Mouse (Mus musculus) stomach, embryonic 16.5 days (tissue): Measurements from ENCODE around the gene Actc1. TPM values are rescaled to one million over a fixed set of nuclear protein-coding genes. Genes with fewer than 3 reads are reported as not detected.

Source experiments
- ATAC-seq: fragments of 200-750 bp; cut with Nextera tagmentation; 2 replicates; pipeline ENCODE4 v1.8.0; 2017; ENCODE audit warnings: moderate number of reproducible peaks, moderate TSS enrichment; ENCODE audit not compliant: insufficient read depth, low FRiP score
- H3K27ac ChIP-seq: fragments of 300-500 bp; sonication (generic); 2 replicates; pipeline ENCODE4 v1.5.1; 2014; ENCODE audit warnings: low read length
- H3K27me3 ChIP-seq: fragments of 300-500 bp; sonication (generic); 2 replicates; pipeline ENCODE4 v1.6.1; 2014; ENCODE audit warnings: low read length, control low read depth, mixed read lengths; ENCODE audit not compliant: control insufficient read depth, insufficient read depth
- H3K36me3 ChIP-seq: fragments of 300-500 bp; sonication (generic); 2 replicates; pipeline ENCODE4 v1.6.1; 2014; ENCODE audit warnings: low read length; ENCODE audit not compliant: control insufficient read depth, insufficient read depth
- H3K4me1 ChIP-seq: fragments of 300-500 bp; sonication (generic); 2 replicates; pipeline ENCODE4 v1.6.1; 2014; ENCODE audit warnings: low read length, control low read depth, mixed read lengths; ENCODE audit not compliant: control insufficient read depth, insufficient read depth
- H3K4me2 ChIP-seq: fragments of 300-500 bp; sonication (generic); 2 replicates; pipeline ENCODE4 v1.6.1; 2014; ENCODE audit warnings: low read depth, low read length, mixed read lengths
- H3K4me3 ChIP-seq: fragments of 300-500 bp; sonication (generic); replicated peaks from 2 replicates; pipeline ENCODE4 v1.5.1; 2014; ENCODE audit warnings: mild to moderate bottlenecking, low read length
- H3K9ac ChIP-seq: fragments of 300-500 bp; sonication (generic); 2 replicates; pipeline ENCODE4 v1.6.1; 2014; ENCODE audit warnings: low read length
- H3K9me3 ChIP-seq: fragments of 300-500 bp; sonication (generic); replicated peaks from 2 replicates; pipeline ENCODE4 v1.6.1; 2016; ENCODE audit warnings: low read length, control low read depth; ENCODE audit not compliant: control insufficient read depth
- whole genome bisulfite sequencing: fragments of 180-500 bp; shearing (Covaris S2); extraction: QIAGEN DNeasy Blood & Tissue Kit; methylation state at CpG from one replicate; pipeline ENCODE4 v1.1.7; 2014; 5-methylcytosine and 5-hydroxymethylcytosine counted together
- polyA plus RNA-seq: library from polyadenylated mRNA; unstranded; fragments of >200 nt; fragmentation: Nextera tagmentation; extraction: Ambion mirVana; gene quantifications from 2 replicates; pipeline ENCODE4 v1.2.1, GENCODE M21; 2015

The Actc1 gene
- polyA plus RNA-seq, 1 experiment from 2014 or later: 489 TPM

GRCm38 (mm10) chr2:114032259-114032658 is 21.1 kb downstream of the Actc1 start:
- Histone ChIP-seq H3K4me3 (no peak overlapping the region), H3K27me3 (no peaks in the 10 kb centered on the region), H3K4me1 (no peaks in the 10 kb centered on the region), H3K9ac (no peak overlapping the region), H3K36me3 (no peaks in the 10 kb centered on the region), H3K27ac (no peak overlapping the region), H3K4me2 (no peak overlapping the region), H3K9me3 (no peaks in the 10 kb centered on the region)
- WGBS: 29% methylated on average over 2 of the region's 2 CpGs
- ATAC-seq: no peak

GRCm38 (mm10) chr2:114023383-114023782 is 30.0 kb downstream of the Actc1 start:
- no peak overlapping the region for H3K4me3 ChIP-seq
- 87% methylated on average over 6 of the region's 6 CpGs for WGBS
- H3K4me2 ChIP-seq: no peak overlapping the region
- no peaks in the 10 kb centered on the region for H3K36me3 ChIP-seq
- H3K27me3 ChIP-seq: no peaks in the 10 kb centered on the region
- H3K9ac ChIP-seq: no peak overlapping the region
- H3K27ac ChIP-seq: no peak overlapping the region
- H3K9me3 ChIP-seq: no peaks in the 10 kb centered on the region
- no peaks in the 10 kb centered on the region for H3K4me1 ChIP-seq
- ATAC-seq: no peak

GRCm38 (mm10) chr2:114020210-114020563 is 33.2 kb downstream of the Actc1 start:
- H3K36me3 ChIP-seq: no peaks in the 10 kb centered on the region
- no peaks in the 10 kb centered on the region for H3K4me1 ChIP-seq
- no peak overlapping the region for H3K4me2 ChIP-seq
- H3K9me3 ChIP-seq: no peaks in the 10 kb centered on the region
- no peak overlapping the region for H3K4me3 ChIP-seq
- H3K9ac ChIP-seq: no peak overlapping the region
- H3K27ac ChIP-seq: no peak overlapping the region
- H3K27me3 ChIP-seq: peaks cover under 1% of the 10 kb centered on the region
- ATAC-seq: no peak

GRCm38 (mm10) chr2:114019474-114020209 is 33.7 kb downstream of the Actc1 start:
- 80% methylated on average over 11 of the region's 11 CpGs for WGBS
- no peaks in the 10 kb centered on the region for H3K9me3 ChIP-seq
- no peak for ATAC-seq

GRCm38 (mm10) chr2:114018136-114018535 is 35.2 kb downstream of the Actc1 start:
- peaks cover 5% of the 10 kb centered on the region; the same call in 1 of the 2 replicates for H3K4me1 ChIP-seq
- H3K27ac ChIP-seq: no peak overlapping the region
- H3K4me2 ChIP-seq: no peak overlapping the region
- no peaks in the 10 kb centered on the region for H3K36me3 ChIP-seq
- H3K4me3 ChIP-seq: no peak overlapping the region
- 30% methylated on average over 10 of the region's 10 CpGs for WGBS
- no peak for ATAC-seq
- H3K27me3 ChIP-seq: peaks cover 21% of the 10 kb centered on the region
- H3K9ac ChIP-seq: no peak overlapping the region
- H3K9me3 ChIP-seq: no peaks in the 10 kb centered on the region

More at GRCm38 (mm10) chr2:114019474-114020209, 33.7 kb downstream of the Actc1 start:
- no peaks in the 10 kb centered on the region for H3K36me3 ChIP-seq
- peaks cover 6% of the 10 kb centered on the region for H3K27me3 ChIP-seq
- no peak overlapping the region for H3K4me3 ChIP-seq
- H3K4me2 ChIP-seq: no peak overlapping the region
- H3K9ac ChIP-seq: no peak overlapping the region
- H3K4me1 ChIP-seq: no peaks in the 10 kb centered on the region
- H3K27ac ChIP-seq: no peak overlapping the region

GRCm38 (mm10) chr2:114014839-114015238 is 38.5 kb downstream of the Actc1 start:
- Histone ChIP-seq H3K9ac (no peak overlapping the region), H3K27ac (no peak overlapping the region), H3K27me3 (peaks cover 32% of the 10 kb centered on the region), H3K4me2 (no peak overlapping the region), H3K4me1 (peaks cover 5% of the 10 kb centered on the region; the same call in 1 of the 2 replicates), H3K36me3 (no peaks in the 10 kb centered on the region), H3K4me3 (no peak overlapping the region), H3K9me3 (no peaks in the 10 kb centered on the region)
- 76% methylated on average over 6 of the region's 6 CpGs for WGBS
- no peak for ATAC-seq

GRCm38 (mm10) chr2:114013846-114014245 is 39.5 kb downstream of the Actc1 start:
- Histone ChIP-seq H3K9ac (no peak overlapping the region), H3K27me3 (peaks cover 32% of the 10 kb centered on the region), H3K36me3 (no peaks in the 10 kb centered on the region), H3K27ac (no peak overlapping the region), H3K4me3 (peak overlapping the region; percentile 44), H3K4me2 (peak overlapping the region; percentile 62), H3K9me3 (no peaks in the 10 kb centered on the region), H3K4me1 (peaks cover 5% of the 10 kb centered on the region; the same call in 1 of the 2 replicates)
- WGBS: 2% methylated on average over 13 of the region's 13 CpGs
- 0 out of 2 replicates have a peak, but pooled peaks have one; percentile 13 for ATAC-seq

GRCm38 (mm10) chr2:114013295-114013771 is 40.0 kb downstream of the Actc1 start, which contains the start of gene Gjd2:
Gjd2 (minus strand) TSS chr2:114013619.
- Histone ChIP-seq H3K36me3 (no peaks in the 10 kb centered on the region), H3K4me2 (peak within 1 kb of the TSS; percentile 62), H3K9ac (no peak within 1 kb of the TSS), H3K27ac (no peak within 1 kb of the TSS), H3K27me3 (peaks cover 32% of the 10 kb centered on the region), H3K4me3 (peak within 1 kb of the TSS; percentile 44), H3K4me1 (peaks cover 5% of the 10 kb centered on the region; the same call in 1 of the 2 replicates), H3K9me3 (no peaks in the 10 kb centered on the region)
- WGBS: under 1% methylated on average over 60 of the region's 60 CpGs
- ATAC-seq: peak; percentile 44; the same call in 1 of the 2 replicates

GRCm38 (mm10) chr2:114012749-114013211 is 40.6 kb downstream of the Actc1 start:
- 4% methylated on average over 19 of the region's 19 CpGs for WGBS
- Histone ChIP-seq H3K9me3 (no peaks in the 10 kb centered on the region), H3K4me1 (peaks cover 5% of the 10 kb centered on the region; the same call in 1 of the 2 replicates), H3K27me3 (peaks cover 32% of the 10 kb centered on the region), H3K4me3 (peak overlapping the region; percentile 44), H3K27ac (no peak overlapping the region), H3K36me3 (no peaks in the 10 kb centered on the region), H3K4me2 (peak overlapping the region; percentile 62), H3K9ac (no peak overlapping the region)
- ATAC-seq: no peak
